Comparison of ENCODE assay signal across 12 mouse cellular contexts in genomic region chr8:96256294-96256693, GRCm38 (mm10).
DNase-seq lines count a peak whose midpoint lies in the region; ATAC-seq and TF ChIP-seq lines count a peak whose summit lies in the region.
"Had no signal": no experiment of that assay in that cellular context is flagged by ENCODE, and none has a peak within 500 bp of the region (broad histone marks: within the 10 kb centered on the region; RNA-seq: fewer than 3 reads in every experiment).

No protein-coding gene starts in this region.

- H3K9ac ChIP-seq in hindbrain, embryonic 16.5 days (ENCODE audit: low read depth, low read length), result no peak overlapping the region
- H3K9ac ChIP-seq in hindbrain, embryonic 14.5 days, result no peak overlapping the region
- no peak overlapping the region for H3K9ac ChIP-seq in midbrain, embryonic 15.5 days
- no peak overlapping the region for H3K9ac ChIP-seq in heart, embryonic 12.5 days

- 0 out of 2 replicates have a peak overlapping the region, but pooled peaks have one; percentile 31 for H3K27ac ChIP-seq in hindbrain, embryonic 16.5 days (ENCODE audit: low read depth, low read length)
- H3K27ac ChIP-seq in hindbrain, embryonic 14.5 days, result no peak overlapping the region; the same call in 1 of the 2 replicates
- H3K27ac ChIP-seq in layer of hippocampus, adult 2 months, result peak overlapping the region; percentile 28; the same call in 1 of the 2 replicates
- H3K27ac ChIP-seq in midbrain, embryonic 15.5 days, result peak overlapping the region; percentile 61
- H3K27ac ChIP-seq in heart, embryonic 12.5 days (ENCODE audit: poor library complexity, severe bottlenecking), result no peak overlapping the region

- no peak for DNase-seq in hindbrain, embryonic 14.5 days (ENCODE audit: low spot score)
- DNase-seq in brain, embryonic 18.5 days (ENCODE audit: low read depth, low spot score), result peak; percentile 74
- peak; percentile 39 to 70 for DNase-seq in layer of hippocampus, adult 2 months (ENCODE audit: low spot score in 2 of 2)
- no peak for DNase-seq in urinary bladder, adult 2 months (ENCODE audit: low spot score)
- no peak for DNase-seq in kidney, adult 18-20 months
- DNase-seq: heart, postnatal 14 days; kidney, adult 8-10 months had no signal

- no peaks in the 10 kb centered on the region for H3K27me3 ChIP-seq in hindbrain, embryonic 16.5 days (replicated peaks; ENCODE audit: control insufficient read depth, insufficient read depth, low read length)
- H3K27me3 ChIP-seq in hindbrain, embryonic 14.5 days (ENCODE audit: control insufficient read depth, insufficient read depth, low read length), result no peaks in the 10 kb centered on the region
- H3K27me3 ChIP-seq in midbrain, embryonic 15.5 days (replicated peaks), result no peaks in the 10 kb centered on the region
- no peaks in the 10 kb centered on the region for H3K27me3 ChIP-seq in heart, embryonic 12.5 days (replicated peaks)

- H3K9me3 ChIP-seq in hindbrain, embryonic 16.5 days (ENCODE audit: control insufficient read depth, low read length), result no peaks in the 10 kb centered on the region
- H3K9me3 ChIP-seq in hindbrain, embryonic 14.5 days (ENCODE audit: control insufficient read depth, low read length), result no peaks in the 10 kb centered on the region
- no peaks in the 10 kb centered on the region for H3K9me3 ChIP-seq in midbrain, embryonic 15.5 days
- H3K9me3 ChIP-seq in heart, embryonic 12.5 days (replicated peaks), result no peaks in the 10 kb centered on the region

- H3K4me1 ChIP-seq in hindbrain, embryonic 16.5 days (ENCODE audit: control insufficient read depth, insufficient read depth, low read depth, low read length), result no peaks in the 10 kb centered on the region
- H3K4me1 ChIP-seq in hindbrain, embryonic 14.5 days (replicated peaks; ENCODE audit: control insufficient read depth, insufficient read depth, low read length), result no peaks in the 10 kb centered on the region
- H3K4me1 ChIP-seq in midbrain, embryonic 15.5 days, result peaks cover 7% of the 10 kb centered on the region; the same call in 1 of the 2 replicates
- H3K4me1 ChIP-seq in heart, embryonic 12.5 days (replicated peaks), result peaks cover 5% of the 10 kb centered on the region; the same call in 1 of the 2 replicates

- H3K4me2 ChIP-seq in hindbrain, embryonic 16.5 days (ENCODE audit: low read length), result no peak overlapping the region
- no peak overlapping the region for H3K4me2 ChIP-seq in hindbrain, embryonic 14.5 days (replicated peaks)
- H3K4me2 ChIP-seq in midbrain, embryonic 15.5 days, result no peak overlapping the region
- no peak overlapping the region for H3K4me2 ChIP-seq in heart, embryonic 12.5 days

- no peak for TF ChIP-seq CTCF in layer of hippocampus, adult 2 months (conservative IDR thresholded peaks at IDR 0.05)

- 66% methylated on average over 5 of the region's 5 CpGs for WGBS in hindbrain, embryonic 16.5 days
- 81% methylated on average over 5 of the region's 5 CpGs for WGBS in hindbrain, embryonic 14.5 days
- 60% methylated on average over 5 of the region's 5 CpGs for WGBS in midbrain, embryonic 15.5 days
- WGBS in heart, embryonic 12.5 days, result 75% methylated on average over 5 of the region's 5 CpGs

- no peaks in the 10 kb centered on the region for H3K36me3 ChIP-seq in hindbrain, embryonic 16.5 days (ENCODE audit: control insufficient read depth, insufficient read depth, low read length)
- H3K36me3 ChIP-seq in hindbrain, embryonic 14.5 days (replicated peaks; ENCODE audit: control insufficient read depth, insufficient read depth), result no peaks in the 10 kb centered on the region
- no peaks in the 10 kb centered on the region for H3K36me3 ChIP-seq in midbrain, embryonic 15.5 days (replicated peaks)
- no peaks in the 10 kb centered on the region for H3K36me3 ChIP-seq in heart, embryonic 12.5 days

- ATAC-seq in hindbrain, embryonic 16.5 days, result no peak
- no peak for ATAC-seq in hindbrain, embryonic 14.5 days (ENCODE audit: low FRiP score)
- 0 out of 2 replicates have a peak, but pooled peaks have one; percentile 27 for ATAC-seq in midbrain, embryonic 15.5 days (replicated peaks)
- no peak for ATAC-seq in heart, embryonic 12.5 days (ENCODE audit: insufficient number of reproducible peaks, low FRiP score)
- ATAC-seq: activated CD4-positive, CD25-positive, alpha-beta regulatory T cell, adult 4 months had no signal

- no peak overlapping the region for H3K4me3 ChIP-seq in hindbrain, embryonic 16.5 days (ENCODE audit: low read length)
- H3K4me3 ChIP-seq in hindbrain, embryonic 14.5 days (replicated peaks; ENCODE audit: low read length), result no peak overlapping the region
- H3K4me3 ChIP-seq in layer of hippocampus, adult 2 months, result peak overlapping the region; percentile 11; the same call in 1 of the 2 replicates
- no peak overlapping the region for H3K4me3 ChIP-seq in midbrain, embryonic 15.5 days
- no peak overlapping the region for H3K4me3 ChIP-seq in heart, embryonic 12.5 days
- H3K4me3 ChIP-seq: erythroblast, embryonic 14.5 days had no signal

Comparison
In these comparisons a context has a peak if more than half of its experiments do, and no peak if none do; other contexts are left out.
1. H3K27ac ChIP-seq: peak in hindbrain, embryonic 16.5 days (single experiment), layer of hippocampus, adult 2 months (single experiment) and midbrain, embryonic 15.5 days (single experiment); none in hindbrain, embryonic 14.5 days (single experiment) and heart, embryonic 12.5 days (single experiment).
2. DNase-seq: peak in brain, embryonic 18.5 days (single experiment) and layer of hippocampus, adult 2 months (2 of 2); none in hindbrain, embryonic 14.5 days (single experiment), urinary bladder, adult 2 months (single experiment) and kidney, adult 18-20 months (single experiment).